18 mouse cellular contexts compared by ENCODE assay signal in the genomic region with DNA sequence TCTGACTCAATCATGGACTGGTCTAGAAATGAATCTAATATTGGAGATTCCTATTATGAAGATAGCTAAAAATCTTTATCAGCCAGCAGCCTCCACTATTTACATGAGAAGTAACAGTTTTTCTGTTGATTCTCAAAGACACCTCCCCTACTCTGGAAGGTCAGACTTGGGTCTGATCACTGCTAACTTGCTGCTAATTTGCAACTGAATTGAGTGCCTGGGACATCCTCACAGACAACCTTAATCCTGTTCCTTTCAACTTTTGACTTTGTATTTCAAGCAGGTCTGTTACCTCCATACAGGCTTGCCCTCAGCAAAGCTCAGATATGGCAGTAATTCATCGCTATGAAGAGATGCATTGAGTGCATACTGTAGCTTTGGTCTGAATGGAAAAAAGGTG. TPM values are rescaled to one million over a fixed set of nuclear protein-coding genes. Genes with fewer than 3 reads are reported as not detected.
"Had no signal": no experiment of that assay in that cellular context is flagged by ENCODE, and none has a peak within 500 bp of the region (broad histone marks: within the 10 kb centered on the region; RNA-seq: fewer than 3 reads in every experiment).

No protein-coding gene starts in this region.

- H3K9ac ChIP-seq: lung, embryonic 14.5 days; midbrain, embryonic 12.5 days; neural tube, embryonic 12.5 days; stomach, embryonic 15.5 days had no signal

- H3K4me3 ChIP-seq: midbrain, embryonic 10.5 days; midbrain, embryonic 12.5 days; neural tube, embryonic 12.5 days; stomach, embryonic 15.5 days had no signal

- H3K4me1 ChIP-seq: midbrain, embryonic 10.5 days; midbrain, embryonic 12.5 days; neural tube, embryonic 12.5 days; stomach, embryonic 15.5 days had no signal

- H3K4me2 ChIP-seq: lung, embryonic 14.5 days; midbrain, embryonic 12.5 days; neural tube, embryonic 12.5 days; stomach, embryonic 15.5 days had no signal

- H3K9me3 ChIP-seq: stomach, embryonic 15.5 days had no signal

- H3K27me3 ChIP-seq: midbrain, embryonic 12.5 days; neural tube, embryonic 12.5 days; stomach, embryonic 15.5 days had no signal

- DNase-seq: lung, adult 18-20 months; lung, embryonic 14.5 days; lung, postnatal 10 days; lung, postnatal 4 days; midbrain, embryonic 14.5 days; right cerebral cortex, postnatal 14 days; thymus, adult 2 months; thymus, postnatal 25 days; thymus, postnatal 4 days had no signal

- H3K36me3 ChIP-seq: midbrain, embryonic 10.5 days; midbrain, embryonic 12.5 days; neural tube, embryonic 12.5 days; stomach, embryonic 15.5 days had no signal

- H3K27ac ChIP-seq: midbrain, embryonic 10.5 days; midbrain, embryonic 12.5 days; neural tube, embryonic 12.5 days; stomach, embryonic 15.5 days; stomach, postnatal 0 days had no signal

RNA-seq across cellular contexts. Expression of gene Gm10521, which starts 8.5 kb away (rescaled TPM):
- total RNA-seq: midbrain, postnatal 0 days had no signal
- polyA plus RNA-seq: lung, embryonic 14.5 days; lung, embryonic 16.5 days; midbrain, embryonic 10.5 days; midbrain, embryonic 14.5 days; midbrain, postnatal 0 days; neural tube, embryonic 12.5 days; neural tube, embryonic 14.5 days; stomach, embryonic 15.5 days; stomach, postnatal 0 days had no signal

RNA-seq across cellular contexts. Expression of gene Slamf6, which starts 13.3 kb away (rescaled TPM):
- total RNA-seq: midbrain, postnatal 0 days had no signal
- polyA plus RNA-seq: midbrain, embryonic 10.5 days; midbrain, embryonic 12.5 days; midbrain, embryonic 14.5 days; neural tube, embryonic 12.5 days; neural tube, embryonic 14.5 days; testis, adult 2 months had no signal
